Mouse (Mus musculus) hematopoietic stem cell, adult 5-6 weeks (primary cell): ENCODE measurements around the gene Prkcz. TPM values are rescaled to one million over a fixed set of nuclear protein-coding genes. Genes with fewer than 3 reads are reported as not detected.
"Not testable (repeated sequence)": the region's sequence is repeated elsewhere in the genome, so short reads cannot be mapped to it uniquely, and the experiment has no call there.

ENCODE experiments used
- ATAC-seq, 2 experiments: fragments of 125-278 bp in 1 of 2; replicated peaks in 1 of 2; 2 replicates each; pipeline ENCODE4 v1.8.0; 2016 to 2017; ENCODE audit warnings: inconsistent platforms in 2 of 2, mild to moderate bottlenecking in 2 of 2, moderate number of reproducible peaks in 2 of 2, low read depth in 1 of 2, moderate TSS enrichment in 1 of 2; ENCODE audit not compliant: low FRiP score in 2 of 2, poor library complexity in 2 of 2, severe bottlenecking in 2 of 2, insufficient read depth in 1 of 2, low TSS enrichment in 1 of 2
- total RNA-seq: library from RNA; stranded (forward); fragments of 172-1452, 232-1000 nt; gene quantifications from 2 replicates; pipeline ENCODE4 v1.2.3, GENCODE M21; 2017

The Prkcz gene
- total RNA-seq, 1 experiment from 2014 or later: not detected

- ATAC-seq: no peak
Observed at GRCm38 (mm10) chr4:155279054-155279453, 82.1 kb downstream of the Prkcz start.

- no peak for ATAC-seq
Observed at GRCm38 (mm10) chr4:155277963-155278362, 83.2 kb downstream of the Prkcz start.

- ATAC-seq: no peak
Observed at GRCm38 (mm10) chr4:155274851-155275250, 86.3 kb downstream of the Prkcz start.

- no peak for ATAC-seq
Observed at GRCm38 (mm10) chr4:155274451-155274850, 86.7 kb downstream of the Prkcz start.

GRCm38 (mm10) chr4:155268382-155268781 is 92.8 kb downstream of the Prkcz start:
- ATAC-seq: peak; percentile 70 to 79; a peak in 3 of 4 replicates

- no peak for ATAC-seq
Observed at GRCm38 (mm10) chr4:155267639-155268175, 93.5 kb downstream of the Prkcz start.

- no peak for ATAC-seq
Observed at GRCm38 (mm10) chr4:155267047-155267543, 94.1 kb downstream of the Prkcz start.

- no peak for ATAC-seq
Observed at GRCm38 (mm10) chr4:155264521-155265321, 96.4 kb downstream of the Prkcz start.

- ATAC-seq: no peak
Observed at GRCm38 (mm10) chr4:155252253-155252652, 108.9 kb downstream of the Prkcz start.

- no peak for ATAC-seq
Observed at GRCm38 (mm10) chr4:155251147-155251546, 110.0 kb downstream of the Prkcz start.

GRCm38 (mm10) chr4:155250361-155251117 is 110.6 kb downstream of the Prkcz start:
- 0 out of 4 replicates have a peak, but pooled peaks have one; percentile 1 for ATAC-seq

GRCm38 (mm10) chr4:155249648-155250351 is 111.4 kb downstream of the Prkcz start, which contains the start of gene Faap20:
Gene Faap20, plus strand, starts transcription at chr4:155249802.
- ATAC-seq: peak; percentile 50 to 67

- peak; percentile 83 to 85 for ATAC-seq
Observed at GRCm38 (mm10) chr4:155249257-155249647, 111.9 kb downstream of the Prkcz start.

GRCm38 (mm10) chr4:155248054-155248453 is 113.1 kb downstream of the Prkcz start:
- not testable (repeated sequence) for ATAC-seq

- ATAC-seq: no peak
Observed at GRCm38 (mm10) chr4:155246691-155247105, 114.5 kb downstream of the Prkcz start.

GRCm38 (mm10) chr4:155245770-155246492 is 115.2 kb downstream of the Prkcz start:
- ATAC-seq: no peak

- no peak for ATAC-seq
Observed at GRCm38 (mm10) chr4:155243233-155243632, 117.9 kb downstream of the Prkcz start.
